Mouse (Mus musculus): Measurements from ENCODE around the gene Gm45521. TPM values are rescaled to one million over a fixed set of nuclear protein-coding genes. Genes with fewer than 3 reads are reported as not detected.

The Gm45521 gene
- polyA plus RNA-seq, 1 experiment = not detected

GRCm38 (mm10) chr14:7941413-7941812, 15.7 kb upstream of the Gm45521 start:
- Histone ChIP-seq H3K4me3 (ENCODE audit: insufficient read depth, low read depth, low read length) (no peak overlapping the region), H3K4me1 (ENCODE audit: control insufficient read depth, insufficient read depth, insufficient read length, low read length) (no peaks in the 10 kb centered on the region; the same call in 1 of the 2 replicates), H3K27ac (replicated peaks; ENCODE audit: low read depth, low read length) (no peak overlapping the region)

GRCm38 (mm10) chr14:7943101-7943800, 13.8 kb upstream of the Gm45521 start:
- no peak overlapping the region for H3K4me3 ChIP-seq (ENCODE audit: insufficient read depth, low read depth, low read length)
- H3K27ac ChIP-seq (replicated peaks; ENCODE audit: low read depth, low read length) = no peak overlapping the region
- H3K4me1 ChIP-seq (ENCODE audit: control insufficient read depth, insufficient read depth, insufficient read length, low read length) = no peaks in the 10 kb centered on the region; the same call in 1 of the 2 replicates

GRCm38 (mm10) chr14:7943801-7944135, 13.3 kb upstream of the Gm45521 start:
- no peak overlapping the region for H3K27ac ChIP-seq (replicated peaks; ENCODE audit: low read depth, low read length)
- H3K4me1 ChIP-seq (ENCODE audit: control insufficient read depth, insufficient read depth, insufficient read length, low read length) = no peaks in the 10 kb centered on the region; the same call in 1 of the 2 replicates
- no peak overlapping the region for H3K4me3 ChIP-seq (ENCODE audit: insufficient read depth, low read depth, low read length)

- H3K4me3 ChIP-seq (ENCODE audit: insufficient read depth, low read depth, low read length) = no peak overlapping the region
- H3K4me1 ChIP-seq (ENCODE audit: control insufficient read depth, insufficient read depth, insufficient read length, low read length) = no peaks in the 10 kb centered on the region; the same call in 1 of the 2 replicates
- no peak overlapping the region for H3K27ac ChIP-seq (replicated peaks; ENCODE audit: low read depth, low read length)
Measured at GRCm38 (mm10) chr14:7944349-7945039, 12.6 kb upstream of the Gm45521 start.

- Histone ChIP-seq H3K27ac (replicated peaks; ENCODE audit: low read depth, low read length) (no peak overlapping the region), H3K4me3 (ENCODE audit: insufficient read depth, low read depth, low read length) (no peak overlapping the region), H3K4me1 (ENCODE audit: control insufficient read depth, insufficient read depth, insufficient read length, low read length) (no peaks in the 10 kb centered on the region; the same call in 1 of the 2 replicates)
Measured at GRCm38 (mm10) chr14:7945261-7945660, 11.8 kb upstream of the Gm45521 start.

- Histone ChIP-seq H3K27ac (replicated peaks; ENCODE audit: low read depth, low read length) (no peak overlapping the region), H3K4me1 (ENCODE audit: control insufficient read depth, insufficient read depth, insufficient read length, low read length) (peaks cover 9% of the 10 kb centered on the region), H3K4me3 (ENCODE audit: insufficient read depth, low read depth, low read length) (no peak overlapping the region)
Measured at GRCm38 (mm10) chr14:7951234-7951633, 5.9 kb upstream of the Gm45521 start.

GRCm38 (mm10) chr14:7952610-7953254, 4.4 kb upstream of the Gm45521 start:
- Histone ChIP-seq H3K4me3 (ENCODE audit: insufficient read depth, low read depth, low read length) (no peak overlapping the region), H3K4me1 (ENCODE audit: control insufficient read depth, insufficient read depth, insufficient read length, low read length) (peaks cover 9% of the 10 kb centered on the region), H3K27ac (replicated peaks; ENCODE audit: low read depth, low read length) (peak overlapping the region; percentile 70)

- H3K27ac ChIP-seq (replicated peaks; ENCODE audit: low read depth, low read length) = peak overlapping the region; percentile 17; the same call in 1 of the 2 replicates
- peaks cover 9% of the 10 kb centered on the region for H3K4me1 ChIP-seq (ENCODE audit: control insufficient read depth, insufficient read depth, insufficient read length, low read length)
- H3K4me3 ChIP-seq (ENCODE audit: insufficient read depth, low read depth, low read length) = no peak overlapping the region
Measured at GRCm38 (mm10) chr14:7954071-7954471, 3.0 kb upstream of the Gm45521 start.

- H3K27ac ChIP-seq (replicated peaks; ENCODE audit: low read depth, low read length) = no peak overlapping the region
- no peak overlapping the region for H3K4me3 ChIP-seq (ENCODE audit: insufficient read depth, low read depth, low read length)
- peaks cover 9% of the 10 kb centered on the region for H3K4me1 ChIP-seq (ENCODE audit: control insufficient read depth, insufficient read depth, insufficient read length, low read length)
Measured at GRCm38 (mm10) chr14:7956427-7956826, 661 bp upstream of the Gm45521 start.

- H3K4me1 ChIP-seq (ENCODE audit: control insufficient read depth, insufficient read depth, insufficient read length, low read length) = no peaks in the 10 kb centered on the region
- H3K4me3 ChIP-seq (ENCODE audit: insufficient read depth, low read depth, low read length) = no peak overlapping the region
- H3K27ac ChIP-seq (replicated peaks; ENCODE audit: low read depth, low read length) = no peak overlapping the region
Measured at GRCm38 (mm10) chr14:7960616-7961015, 3.5 kb downstream of the Gm45521 start.

- H3K4me1 ChIP-seq (ENCODE audit: control insufficient read depth, insufficient read depth, insufficient read length, low read length) = no peaks in the 10 kb centered on the region
- H3K4me3 ChIP-seq (ENCODE audit: insufficient read depth, low read depth, low read length) = no peak overlapping the region
- H3K27ac ChIP-seq (replicated peaks; ENCODE audit: low read depth, low read length) = no peak overlapping the region
Measured at GRCm38 (mm10) chr14:7961714-7962113, 4.6 kb downstream of the Gm45521 start.

GRCm38 (mm10) chr14:7962626-7963025, 5.5 kb downstream of the Gm45521 start:
- H3K4me3 ChIP-seq (ENCODE audit: insufficient read depth, low read depth, low read length) = no peak overlapping the region
- no peak overlapping the region for H3K27ac ChIP-seq (replicated peaks; ENCODE audit: low read depth, low read length)
- H3K4me1 ChIP-seq (ENCODE audit: control insufficient read depth, insufficient read depth, insufficient read length, low read length) = no peaks in the 10 kb centered on the region

GRCm38 (mm10) chr14:7963160-7963559, 6.1 kb downstream of the Gm45521 start:
- Histone ChIP-seq H3K4me3 (ENCODE audit: insufficient read depth, low read depth, low read length) (no peak overlapping the region), H3K27ac (replicated peaks; ENCODE audit: low read depth, low read length) (no peak overlapping the region), H3K4me1 (ENCODE audit: control insufficient read depth, insufficient read depth, insufficient read length, low read length) (no peaks in the 10 kb centered on the region)

- no peaks in the 10 kb centered on the region for H3K4me1 ChIP-seq (ENCODE audit: control insufficient read depth, insufficient read depth, insufficient read length, low read length)
- H3K27ac ChIP-seq (replicated peaks; ENCODE audit: low read depth, low read length) = no peak overlapping the region
- no peak overlapping the region for H3K4me3 ChIP-seq (ENCODE audit: insufficient read depth, low read depth, low read length)
Measured at GRCm38 (mm10) chr14:7964219-7964889, 7.3 kb downstream of the Gm45521 start.

- no peaks in the 10 kb centered on the region for H3K4me1 ChIP-seq (ENCODE audit: control insufficient read depth, insufficient read depth, insufficient read length, low read length)
- H3K27ac ChIP-seq (replicated peaks; ENCODE audit: low read depth, low read length) = no peak overlapping the region
- H3K4me3 ChIP-seq (ENCODE audit: insufficient read depth, low read depth, low read length) = no peak overlapping the region
Measured at GRCm38 (mm10) chr14:7971889-7972493, 14.9 kb downstream of the Gm45521 start.

Data from brown adipose tissue, adult 24 weeks (tissue).